Mouse (Mus musculus) small intestine, adult 2 months (tissue): ENCODE results near the gene D330045A20Rik.

ENCODE experiments used
- CTCF ChIP-seq: fragments of 200-500 bp; IDR thresholded peaks from 2 replicates; pipeline ENCODE4 v1.5.1; 2012; ENCODE audit warnings: low read depth, mild to moderate bottlenecking, control low read depth, inconsistent platforms, low read length, moderate library complexity, mixed read lengths; ENCODE audit not compliant: insufficient replicate concordance, insufficient read length; ENCODE audit errors: extremely low read depth
- POLR2A ChIP-seq: fragments of 200-500 bp; IDR thresholded peaks from 2 replicates; pipeline ENCODE4 v1.6.1; 2012; ENCODE audit warnings: low read depth, mild to moderate bottlenecking, control low read depth, inconsistent platforms, low read length, moderate library complexity

DNA sequence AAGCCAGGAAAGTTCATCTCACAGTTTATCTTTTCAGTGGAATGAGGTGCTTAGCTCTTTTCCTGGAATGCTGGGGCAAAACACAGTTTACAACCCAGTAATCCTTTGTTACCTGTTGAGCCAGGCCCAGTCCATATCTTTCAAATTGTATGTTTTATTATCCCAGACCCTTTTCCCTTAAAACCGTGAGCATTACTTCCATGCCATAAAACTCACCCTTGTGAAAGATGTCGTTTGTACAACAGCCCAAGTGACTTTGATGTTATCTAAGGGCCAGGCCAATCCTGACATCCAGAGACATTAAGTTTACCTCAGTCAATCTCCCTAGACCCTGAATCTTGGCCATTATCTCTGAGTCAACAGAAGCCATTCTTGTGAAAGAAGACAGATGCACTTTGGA, 23.4 kb upstream of the D330045A20Rik start:
- TF ChIP-seq CTCF: no peak
- TF ChIP-seq POLR2A: no peak
